Mouse (Mus musculus) T-cell, adult 2 months (primary cell): ENCODE data around the gene Trp53i13.

Experiments
- DNase-seq: peaks from one replicate; pipeline ENCODE4 v3.0.0; 2022; ENCODE audit warnings: low spot score

Gene Trp53i13

GRCm38 (mm10) chr11:77508068-77509021 is 7.4 kb downstream of the Trp53i13 start:
- peak; percentile 85 for DNase-seq

- no peak for DNase-seq
These were observed 8.4 kb downstream of the Trp53i13 start for GRCm38 (mm10) chr11:77507426-77507825.

GRCm38 (mm10) chr11:77506941-77507340 is 8.8 kb downstream of the Trp53i13 start:
- DNase-seq, result no peak

- no peak for DNase-seq
These were observed 9.5 kb downstream of the Trp53i13 start for GRCm38 (mm10) chr11:77506273-77506672.

- DNase-seq, result no peak
These were observed 10.3 kb downstream of the Trp53i13 start for GRCm38 (mm10) chr11:77505291-77505980.

GRCm38 (mm10) chr11:77504377-77504776 is 11.4 kb downstream of the Trp53i13 start:
- no peak for DNase-seq

- no peak for DNase-seq
These were observed 12.3 kb downstream of the Trp53i13 start for GRCm38 (mm10) chr11:77503511-77503910.

- no peak for DNase-seq
These were observed 13.3 kb downstream of the Trp53i13 start for GRCm38 (mm10) chr11:77502481-77502880.

GRCm38 (mm10) chr11:77501971-77502370 is 13.8 kb downstream of the Trp53i13 start:
- DNase-seq, result no peak

- DNase-seq, result peak; percentile 69
These were observed 14.4 kb downstream of the Trp53i13 start for GRCm38 (mm10) chr11:77501392-77501791.

- no peak for DNase-seq
These were observed 15.1 kb downstream of the Trp53i13 start for GRCm38 (mm10) chr11:77500361-77501325.

- DNase-seq, result no peak
These were observed 16.4 kb downstream of the Trp53i13 start for GRCm38 (mm10) chr11:77499354-77499753.

GRCm38 (mm10) chr11:77498261-77499139 is 17.3 kb downstream of the Trp53i13 start:
- DNase-seq, result no peak

- DNase-seq, result no peak
These were observed 17.9 kb downstream of the Trp53i13 start for GRCm38 (mm10) chr11:77497851-77498250.

- DNase-seq, result peak; percentile 42
These were observed 18.4 kb downstream of the Trp53i13 start for GRCm38 (mm10) chr11:77497341-77497756.

GRCm38 (mm10) chr11:77495507-77495906 is 20.3 kb downstream of the Trp53i13 start:
- no peak for DNase-seq

- DNase-seq, result no peak
These were observed 21.0 kb downstream of the Trp53i13 start for GRCm38 (mm10) chr11:77494782-77495181.

- DNase-seq, result no peak
These were observed 21.5 kb downstream of the Trp53i13 start for GRCm38 (mm10) chr11:77494344-77494676.

- DNase-seq, result peak; percentile 32
These were observed 22.1 kb downstream of the Trp53i13 start, which contains the start of gene Git1 for GRCm38 (mm10) chr11:77493512-77494343. Git1 (plus strand) TSS chr11:77493562.

GRCm38 (mm10) chr11:77492911-77493332 is 22.9 kb downstream of the Trp53i13 start:
- DNase-seq, result peak; percentile 91
